Mouse (Mus musculus) thymus, adult 2 months (tissue): ENCODE data around the gene Sptssa.

Experiments used
- CTCF ChIP-seq: fragments of 200-500 bp; IDR thresholded peaks from 2 replicates; pipeline ENCODE4 v1.5.1; 2012; ENCODE audit warnings: mild to moderate bottlenecking, control low read depth, low read length, moderate library complexity, borderline replicate concordance; ENCODE audit not compliant: control insufficient read depth, poor library complexity, insufficient read depth; ENCODE audit errors: extremely low read depth
- POLR2A ChIP-seq: fragments of 200-500 bp; IDR thresholded peaks from 2 replicates; pipeline ENCODE4 v1.6.1; 2012; ENCODE audit warnings: mild to moderate bottlenecking, low read length, control low read depth, moderate library complexity; ENCODE audit not compliant: control insufficient read depth, poor library complexity, insufficient read depth; ENCODE audit errors: extremely low read depth

DNA sequence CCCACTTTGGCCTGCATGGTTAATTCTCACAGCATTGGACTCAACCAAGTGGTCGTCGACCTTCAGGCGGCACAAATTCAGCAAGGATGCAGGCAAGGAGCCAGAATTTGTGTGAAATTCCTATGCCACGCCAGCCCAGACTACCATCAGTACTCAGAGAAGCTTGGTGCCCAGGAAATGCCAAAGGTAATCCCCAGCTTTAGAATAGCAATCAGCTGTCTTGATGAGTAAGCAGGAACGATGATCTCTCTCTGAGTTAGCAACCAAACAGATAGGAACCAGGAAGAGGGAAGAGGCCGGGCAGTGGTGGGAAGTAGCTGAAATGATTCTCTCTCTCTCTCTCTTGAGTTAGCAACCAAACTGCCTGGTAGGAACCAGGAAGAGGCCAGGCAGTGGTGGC is 16.1 kb downstream of the Sptssa start:
- TF ChIP-seq POLR2A (no peak), CTCF (no peak)
